In the genomic region with DNA sequence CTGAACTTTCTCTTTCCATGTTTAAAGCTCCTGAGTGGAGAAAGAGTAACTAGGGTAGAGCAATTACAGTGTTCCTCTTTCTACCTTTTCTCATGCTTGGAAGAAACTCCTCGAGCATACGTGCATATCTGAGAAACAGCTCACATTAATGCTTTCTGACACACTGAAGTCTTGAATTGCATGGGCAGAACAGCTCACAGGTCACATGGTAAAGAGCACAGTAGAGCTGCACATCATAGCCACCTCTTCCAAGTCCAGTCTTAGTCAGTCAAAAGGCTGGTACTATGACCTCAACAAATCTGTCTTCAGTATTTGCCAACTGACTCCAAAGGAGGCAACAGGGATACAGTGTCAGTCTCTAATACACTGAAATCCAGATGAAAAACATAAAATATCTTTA, we compare ENCODE assay signal across 16 mouse cellular contexts.
"Had no signal": no experiment of that assay in that cellular context is flagged by ENCODE, and none has a peak within 500 bp of the region (broad histone marks: within the 10 kb centered on the region; RNA-seq: fewer than 3 reads in every experiment).

No protein-coding gene starts in this region.

- H3K27me3 ChIP-seq: limb, embryonic 12.5 days; limb, embryonic 15.5 days had no signal

- ATAC-seq: liver, postnatal 0 days; lung, postnatal 0 days had no signal

- H3K4me3 ChIP-seq: left cerebral cortex, adult 2 months; limb, embryonic 12.5 days; limb, embryonic 15.5 days had no signal

- H3K4me1 ChIP-seq: limb, embryonic 12.5 days; limb, embryonic 15.5 days had no signal

- DNase-seq: kidney, adult 9 months; kidney, postnatal 14 days; kidney, postnatal 4 days; layer of hippocampus, adult 9-11 months; left cerebral cortex, postnatal 4 days; liver, postnatal 0 days; lung, embryonic 14.5 days; midbrain, embryonic 14.5 days; right cerebral cortex, postnatal 25 days; spleen, adult 18-20 months; thymus, adult 18-20 months; thymus, postnatal 36 days had no signal

- H3K9me3 ChIP-seq: limb, embryonic 12.5 days; limb, embryonic 15.5 days had no signal
